Comparison of ENCODE assay signal across 17 mouse cellular contexts in the genomic region with DNA sequence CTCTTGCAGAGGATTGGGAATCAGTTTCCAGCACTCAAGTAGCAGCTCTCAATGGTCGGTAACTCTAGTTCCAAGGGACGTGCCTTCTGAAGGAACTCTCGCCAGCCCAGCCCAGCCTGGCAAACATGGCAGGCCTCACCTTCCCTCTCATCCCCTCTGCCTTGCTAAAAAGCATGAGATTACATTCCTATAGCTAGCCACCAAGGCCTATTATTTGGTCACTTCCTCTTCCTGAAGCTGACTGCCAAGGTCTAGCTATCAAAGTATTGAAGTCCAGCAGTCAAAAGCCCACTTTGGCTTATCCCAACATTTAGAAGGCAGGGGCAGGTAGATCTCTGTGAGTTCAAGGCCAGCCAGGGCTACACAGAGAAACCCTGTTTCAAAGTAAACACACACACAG. TPM values are rescaled to one million over a fixed set of nuclear protein-coding genes. Genes with fewer than 3 reads are reported as not detected.
A peak's percentile ranks its signal among the peaks of the same experiment; 100 is the strongest.
DNase-seq lines count a peak whose midpoint lies in the region; ATAC-seq and TF ChIP-seq lines count a peak whose summit lies in the region.
"Had no signal": no experiment of that assay in that cellular context is flagged by ENCODE, and none has a peak within 500 bp of the region (broad histone marks: within the 10 kb centered on the region; RNA-seq: fewer than 3 reads in every experiment).

No protein-coding gene starts in this region.

- H3K4me1 ChIP-seq in heart, adult 2 months (ENCODE audit: control insufficient read depth, insufficient read depth, low read length) = peaks cover 6% of the 10 kb centered on the region
- H3K4me1 ChIP-seq in heart, embryonic 11.5 days (ENCODE audit: control insufficient read depth, insufficient read depth, low read length) = peaks cover 6% of the 10 kb centered on the region; the same call in 1 of the 2 replicates
- peaks cover 11% of the 10 kb centered on the region for H3K4me1 ChIP-seq in liver, postnatal 0 days (ENCODE audit: insufficient read depth)
- H3K4me1 ChIP-seq in lung, adult 2 months (ENCODE audit: control insufficient read depth, insufficient read depth, low read length) = peaks cover 12% of the 10 kb centered on the region
- H3K4me1 ChIP-seq: embryonic facial prominence, embryonic 15.5 days had no signal

- no peaks in the 10 kb centered on the region for H3K79me2 ChIP-seq in heart, adult 2 months (replicated peaks; ENCODE audit: control insufficient read depth, insufficient read depth, low read length)

- peak overlapping the region; percentile 20 for H3K27ac ChIP-seq in heart, adult 2 months
- no peak overlapping the region for H3K27ac ChIP-seq in heart, embryonic 11.5 days (ENCODE audit: low read depth, low read length)
- peak overlapping the region; percentile 75 for H3K27ac ChIP-seq in liver, postnatal 0 days (ENCODE audit: low read depth)
- H3K27ac ChIP-seq: embryonic facial prominence, embryonic 15.5 days; forebrain, embryonic 12.5 days; hindbrain, postnatal 0 days; limb, embryonic 12.5 days had no signal

- no peak overlapping the region for H3K4me2 ChIP-seq in heart, embryonic 11.5 days
- H3K4me2 ChIP-seq in liver, postnatal 0 days (ENCODE audit: low read depth, low read length) = peak overlapping the region; percentile 18; the same call in 1 of the 2 replicates
- H3K4me2 ChIP-seq: embryonic facial prominence, embryonic 15.5 days; forebrain, embryonic 12.5 days; limb, embryonic 12.5 days had no signal

- TF ChIP-seq POLR2A in heart, adult 2 months (IDR thresholded peaks at IDR 0.05; ENCODE audit: insufficient read depth, low read depth, low read length) = no peak
- TF ChIP-seq POLR2A in lung, adult 2 months (IDR thresholded peaks at IDR 0.05; ENCODE audit: borderline replicate concordance, extremely low read depth, low read depth, low read length) = no peak

- no peaks in the 10 kb centered on the region for H3K27me3 ChIP-seq in heart, adult 2 months (ENCODE audit: control insufficient read depth, insufficient read depth, low read length)
- no peaks in the 10 kb centered on the region for H3K27me3 ChIP-seq in heart, embryonic 11.5 days (ENCODE audit: control insufficient read depth, insufficient read depth, low read length)
- H3K27me3 ChIP-seq in liver, postnatal 0 days (ENCODE audit: insufficient read depth, low read length) = no peaks in the 10 kb centered on the region
- H3K27me3 ChIP-seq: embryonic facial prominence, embryonic 15.5 days; forebrain, embryonic 12.5 days; limb, embryonic 12.5 days had no signal

- no peak overlapping the region for H3K4me3 ChIP-seq in heart, adult 2 months
- H3K4me3 ChIP-seq in heart, embryonic 11.5 days (ENCODE audit: low read depth, low read length) = no peak overlapping the region
- H3K4me3 ChIP-seq in liver, postnatal 0 days (ENCODE audit: low read depth, low read length) = no peak overlapping the region
- H3K4me3 ChIP-seq in lung, adult 2 months (replicated peaks; ENCODE audit: extremely low read depth, low read depth, low read length) = no peak overlapping the region
- H3K4me3 ChIP-seq: embryonic facial prominence, embryonic 15.5 days; forebrain, embryonic 12.5 days; limb, embryonic 12.5 days had no signal

- TF ChIP-seq EP300 in heart, adult 2 months (IDR thresholded peaks at IDR 0.05; ENCODE audit: insufficient read depth, low read depth, low read length) = no peak
- TF ChIP-seq EP300 in liver, postnatal 0 days (IDR thresholded peaks at IDR 0.05; ENCODE audit: low read depth) = no peak

- no peak for DNase-seq in heart, adult 2 months
- peak; percentile 51 for DNase-seq in 416B (ENCODE audit: low read depth)
- DNase-seq in induced T-regulatory cell, adult 2 months (ENCODE audit: low read depth) = peak; percentile 36
- DNase-seq in liver, postnatal 0 days = no peak
- no peak for DNase-seq in B cell, adult 2 months
- DNase-seq in thymus, postnatal 36 days = no peak
- no peak for DNase-seq in lung, adult 2 months
- DNase-seq: adrenal gland, postnatal 14 days; cerebellum, adult 11-12 months; heart, postnatal 14 days; midbrain, embryonic 14.5 days had no signal

- WGBS in heart, adult 2 months = 83% methylated on average over 3 of the region's 3 CpGs
- WGBS in heart, embryonic 11.5 days (ENCODE audit: insufficient replicate concordance) = 85% methylated on average over 3 of the region's 3 CpGs
- 68% methylated on average over 3 of the region's 3 CpGs for WGBS in liver, postnatal 0 days (ENCODE audit: insufficient replicate concordance)
- 61% methylated on average over 3 of the region's 3 CpGs for WGBS in lung, adult 2 months

- H3K9ac ChIP-seq in heart, adult 2 months (ENCODE audit: low read depth, low read length) = no peak overlapping the region
- H3K9ac ChIP-seq in heart, embryonic 11.5 days (ENCODE audit: low read depth, low read length) = no peak overlapping the region
- no peak overlapping the region for H3K9ac ChIP-seq in liver, postnatal 0 days (replicated peaks)
- H3K9ac ChIP-seq: embryonic facial prominence, embryonic 15.5 days; forebrain, embryonic 12.5 days; limb, embryonic 12.5 days had no signal

- no peaks in the 10 kb centered on the region for H3K36me3 ChIP-seq in heart, adult 2 months (ENCODE audit: control insufficient read depth, insufficient read depth, low read length)
- H3K36me3 ChIP-seq in heart, embryonic 11.5 days (ENCODE audit: control insufficient read depth, insufficient read depth, low read length) = no peaks in the 10 kb centered on the region
- no peaks in the 10 kb centered on the region for H3K36me3 ChIP-seq in liver, postnatal 0 days (replicated peaks; ENCODE audit: insufficient read depth, low read length)
- H3K36me3 ChIP-seq: embryonic facial prominence, embryonic 15.5 days; forebrain, embryonic 12.5 days; G1E; limb, embryonic 12.5 days had no signal

- intact Hi-C loops in heart, adult 2 months (cut with DNase I) = no loop called here

- no peaks in the 10 kb centered on the region; the same call in 1 of the 2 replicates for H3K9me3 ChIP-seq in heart, embryonic 11.5 days (replicated peaks; ENCODE audit: control insufficient read depth, low read length)
- no peaks in the 10 kb centered on the region for H3K9me3 ChIP-seq in liver, postnatal 0 days (ENCODE audit: low read length)
- H3K9me3 ChIP-seq: forebrain, embryonic 12.5 days; G1E had no signal

- no peak for TF ChIP-seq CTCF in heart, adult 2 months (IDR thresholded peaks at IDR 0.05)
- TF ChIP-seq CTCF in liver, postnatal 0 days (IDR thresholded peaks at IDR 0.05; ENCODE audit: low read depth) = no peak
- no peak for TF ChIP-seq CTCF in lung, adult 2 months (IDR thresholded peaks at IDR 0.05; ENCODE audit: insufficient read depth, low read length)

- ATAC-seq in heart, embryonic 11.5 days (replicated peaks; ENCODE audit: insufficient number of reproducible peaks, low FRiP score, low TSS enrichment) = no peak
- ATAC-seq in liver, postnatal 0 days = no peak
- ATAC-seq: hindbrain, postnatal 0 days had no signal

RNA-seq across cellular contexts. Expression of gene Zmynd8, which starts 24.2 kb away (rescaled TPM):
- 10 to 100 TPM; 44.4 to 47.2 TPM for total RNA-seq in heart, adult 2 months (2021)
- 20.4 and 31.2 TPM in 2 replicates for polyA plus RNA-seq in heart, adult 2 months (2012; rRNA removed)
- 39.6 and 47.6 TPM in 2 replicates for polyA plus RNA-seq in heart, embryonic 11.5 days (2014; fragmentation: Nextera tagmentation; extraction: Ambion mirVana)
- polyA plus RNA-seq in liver, postnatal 0 days (2015; fragmentation: Nextera tagmentation; extraction: Ambion mirVana) = 16.9 and 21.9 TPM in 2 replicates
- polyA plus RNA-seq in lung, adult 2 months (2012; rRNA removed) = 25.3 and 29.8 TPM in 2 replicates

Comparison
In these comparisons a context has a peak if more than half of its experiments do, and no peak if none do; other contexts are left out.
1. DNase-seq: peak in 416B (single experiment) and induced T-regulatory cell, adult 2 months (single experiment); none in heart, adult 2 months (0 of 2), liver, postnatal 0 days (single experiment), B cell, adult 2 months (0 of 2), thymus, postnatal 36 days (0 of 2) and lung, adult 2 months (single experiment).